Mouse (Mus musculus): ENCODE measurements around the gene Pou2f1.

Pou2f1 gene

DNA sequence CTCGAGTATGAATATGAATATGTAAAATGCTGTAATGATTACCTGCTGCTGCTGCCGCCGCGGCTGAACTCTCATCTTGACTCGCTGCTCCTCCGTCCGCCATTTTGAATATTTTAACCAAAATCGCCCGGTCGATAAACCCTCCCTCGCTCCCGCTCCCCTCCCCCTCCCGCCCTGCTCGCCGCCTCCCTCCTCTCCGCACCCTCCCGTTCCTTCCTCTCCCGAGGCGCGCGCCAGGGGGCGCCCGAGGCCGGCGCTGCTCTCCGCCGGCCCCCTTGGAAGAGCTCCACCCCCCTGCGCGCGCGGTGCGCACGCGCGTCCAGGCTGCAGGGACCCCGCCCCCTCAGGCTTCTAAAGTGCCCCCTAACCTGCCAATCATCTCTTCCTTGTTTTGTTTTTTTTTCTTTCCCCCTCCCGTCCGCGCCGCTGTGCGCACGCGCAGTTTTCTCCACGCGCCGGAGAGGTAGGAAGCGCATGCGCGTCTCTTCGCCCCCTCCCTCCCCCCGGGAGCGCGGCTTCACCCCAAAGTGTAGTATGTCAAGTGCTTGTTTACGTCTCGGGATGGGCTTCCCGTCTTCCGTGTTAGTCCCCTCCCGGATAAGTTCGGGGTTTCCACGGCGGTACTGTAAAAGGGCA, at the start of gene Pou2f1:
Gene Pou2f1, minus strand, starts transcription at position 159 of the 636 bp plus-strand sequence.
- peak; percentile 95 for DNase-seq (ENCODE audit: low read depth, low spot score)

DNA sequence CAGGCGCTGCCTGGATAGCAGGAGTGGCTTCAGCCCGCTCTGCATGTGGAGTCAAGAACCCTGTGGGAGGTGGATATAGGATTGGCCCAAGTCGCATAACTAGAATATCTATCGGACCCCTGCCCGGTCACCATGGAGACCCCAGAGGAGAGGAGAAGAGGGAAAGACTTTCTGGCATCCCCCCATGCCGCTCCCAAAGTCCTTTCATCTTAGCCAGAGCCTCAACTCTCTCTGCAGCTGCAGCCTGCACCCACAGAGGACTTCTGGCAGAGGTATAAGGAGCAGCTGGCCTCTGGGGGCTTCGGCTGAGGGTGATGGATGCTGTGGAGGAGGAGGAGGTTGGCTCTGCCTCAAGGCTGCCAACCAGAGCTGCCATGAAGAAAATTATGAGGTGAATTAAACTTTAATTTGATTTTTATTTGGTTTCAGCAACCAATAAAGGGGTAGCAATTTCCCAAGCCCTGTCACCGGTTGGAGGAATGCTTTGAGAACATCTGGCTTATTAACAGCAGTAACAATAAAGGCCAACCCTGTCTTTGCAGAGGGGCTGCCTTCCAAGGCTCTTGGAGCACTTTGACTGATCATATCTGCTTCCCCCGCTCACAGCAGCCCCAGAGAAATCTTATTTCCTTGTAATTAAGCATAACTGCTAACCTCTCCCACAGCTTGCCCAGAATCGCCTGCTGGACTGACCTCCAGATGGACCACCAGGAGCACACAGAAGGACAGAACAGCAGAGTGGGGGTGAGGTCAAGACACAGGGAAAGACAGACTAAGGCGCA, 46.8 kb upstream of the Pou2f1 start:
- DNase-seq (ENCODE audit: low read depth, low spot score), result no peak

DNA sequence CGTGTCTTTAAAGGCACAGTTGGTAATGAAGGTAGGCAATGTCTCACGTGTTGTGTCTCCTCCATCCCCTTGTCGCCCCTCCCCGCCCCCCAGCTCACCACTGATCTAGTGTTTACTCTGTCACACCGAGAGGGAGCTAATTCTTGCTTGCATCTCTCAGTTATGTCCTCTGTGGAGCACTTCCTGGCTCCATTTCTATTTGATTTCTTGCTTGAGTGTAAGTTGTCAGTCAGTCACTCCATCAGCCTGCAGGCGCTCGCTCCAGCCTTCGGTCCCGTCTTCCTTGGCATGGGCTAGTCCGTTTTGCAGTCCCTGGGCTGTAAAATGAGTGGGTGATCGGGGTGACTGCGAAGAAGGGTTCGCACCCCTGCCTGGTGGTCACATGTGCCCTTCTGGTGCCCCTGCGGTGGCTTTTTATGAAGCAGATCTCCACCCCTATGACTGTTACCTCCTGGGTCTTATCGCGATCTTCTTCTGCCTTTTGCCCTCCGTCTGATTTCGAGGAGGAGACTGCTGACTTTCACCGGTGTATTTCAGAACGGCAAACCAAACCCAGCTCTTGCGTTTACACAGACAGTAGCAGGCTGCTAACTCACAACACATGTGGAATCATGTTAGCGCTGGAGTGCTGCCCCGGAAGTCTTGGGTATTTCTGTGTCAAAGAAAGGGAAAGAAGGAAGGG, 45.9 kb upstream of the Pou2f1 start:
- DNase-seq (ENCODE audit: low read depth, low spot score), result no peak

DNA sequence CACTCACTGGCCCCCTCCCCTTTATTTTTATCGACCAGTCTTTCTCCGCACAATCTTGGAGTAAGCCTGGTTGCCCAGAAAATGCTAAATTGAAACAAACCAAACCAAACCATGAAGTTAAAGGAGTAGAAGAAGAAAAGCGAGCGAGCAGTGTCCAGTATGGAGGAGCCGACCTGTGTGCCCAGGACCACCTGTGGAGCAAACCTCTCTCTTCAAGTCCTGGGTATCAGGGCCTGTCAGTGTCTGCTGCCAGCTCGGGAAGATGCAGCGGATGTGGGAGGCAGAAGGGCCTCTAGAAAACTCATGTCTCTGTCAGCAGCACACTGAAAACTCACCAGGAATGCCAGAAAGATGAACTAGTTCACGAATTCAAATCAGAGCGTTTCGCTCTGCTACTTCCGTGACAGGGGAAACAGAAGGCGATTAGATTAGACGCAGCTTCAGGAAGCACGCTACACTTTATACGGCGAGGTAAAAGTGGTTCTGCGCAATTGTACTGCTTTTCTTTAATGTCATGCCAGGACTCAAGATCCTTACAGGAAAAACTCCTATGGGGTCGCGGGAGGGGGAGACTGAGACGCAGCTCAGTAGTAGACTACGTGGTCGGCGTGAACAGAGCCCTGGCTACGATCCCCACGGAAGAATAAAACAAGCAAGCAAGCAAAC, 45.2 kb upstream of the Pou2f1 start:
- DNase-seq (ENCODE audit: low read depth, low spot score), result no peak

DNA sequence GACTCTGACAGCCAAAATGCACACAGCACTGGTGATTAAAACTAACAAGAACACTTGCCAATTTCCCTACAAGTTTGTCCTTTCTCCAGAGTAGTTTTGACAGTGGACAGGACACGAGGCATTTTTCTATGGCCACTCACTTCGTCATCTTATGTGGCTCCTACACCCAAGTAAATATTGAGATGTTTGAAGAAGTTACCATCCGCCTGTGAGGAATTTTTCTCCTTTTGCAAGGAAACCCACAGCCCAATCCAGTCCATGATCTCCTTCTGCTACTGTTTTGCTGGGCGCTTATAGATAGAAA, 43.4 kb upstream of the Pou2f1 start:
- no peak for DNase-seq (ENCODE audit: low read depth, low spot score)

DNA sequence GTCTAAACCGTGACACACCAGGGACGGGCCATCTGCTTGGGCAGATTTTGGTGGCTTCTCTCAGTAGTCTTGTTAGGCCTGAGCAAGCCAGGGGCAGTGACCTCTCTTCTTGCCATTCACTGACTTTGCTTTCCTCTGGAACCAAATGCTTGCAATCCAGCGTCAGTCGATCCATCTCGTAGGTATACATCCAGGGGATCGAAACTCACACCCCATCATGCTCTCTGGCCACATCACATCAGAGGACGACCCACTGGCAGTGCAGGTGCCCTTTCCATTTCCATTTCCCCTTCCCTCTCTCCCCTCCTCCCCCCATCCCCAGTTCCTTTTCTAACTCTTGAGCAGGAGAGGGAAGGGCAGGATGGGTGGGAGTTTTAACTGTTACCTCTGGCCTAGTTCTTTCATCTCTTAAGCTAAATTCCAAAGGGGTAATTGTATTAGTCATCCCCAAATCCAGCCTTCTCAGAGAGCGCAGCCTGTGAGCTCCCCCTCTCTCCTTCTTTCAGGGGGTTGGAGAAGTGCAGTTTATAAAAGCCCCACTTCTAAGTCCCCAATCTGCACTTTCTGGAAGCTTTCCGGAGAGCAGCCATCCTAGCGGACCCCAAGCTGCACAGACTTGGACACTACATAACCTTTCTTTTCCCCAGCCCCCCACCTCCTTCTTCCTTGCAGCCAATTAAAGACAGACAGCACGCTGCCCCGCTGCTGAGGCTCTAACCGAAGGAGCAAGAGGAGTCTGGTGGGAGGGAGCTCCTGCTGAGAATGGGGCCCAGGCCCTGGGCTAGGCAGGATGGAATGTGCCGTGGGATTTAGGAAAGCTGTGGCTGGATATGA, 42.8 kb upstream of the Pou2f1 start:
- no peak for DNase-seq (ENCODE audit: low read depth, low spot score)

DNA sequence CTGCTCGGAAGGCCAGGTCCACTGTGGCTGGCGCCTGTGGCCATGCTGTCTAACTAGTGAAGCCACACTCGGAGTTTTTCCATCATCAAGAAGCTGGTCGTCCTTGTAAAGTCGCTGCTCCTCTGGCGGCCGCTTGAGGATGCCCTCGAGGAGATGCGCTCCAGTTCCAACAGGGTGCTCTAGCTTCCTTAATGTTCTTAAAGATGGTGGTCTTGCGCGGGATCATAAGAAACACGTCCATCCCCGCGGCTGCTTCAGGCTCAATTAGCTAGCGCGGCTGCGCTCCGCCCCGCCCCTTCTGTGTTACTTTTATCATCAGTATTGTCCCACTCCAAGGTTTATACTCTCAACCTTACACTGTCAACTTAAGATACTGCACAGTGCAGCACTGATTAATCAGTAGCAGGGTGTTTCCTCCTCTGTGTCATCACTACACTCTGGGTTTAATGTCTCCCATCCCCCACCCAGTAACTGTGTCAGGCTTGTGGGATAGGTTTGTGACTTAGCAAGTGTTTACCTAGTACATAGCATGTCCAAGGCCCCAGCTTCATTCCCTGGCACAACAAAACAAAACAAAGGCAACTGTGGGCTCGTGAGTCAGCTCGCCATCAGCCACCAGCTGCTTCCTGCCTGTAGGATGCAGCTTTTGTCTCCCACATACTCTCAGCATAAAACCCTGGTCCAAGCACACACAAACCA, 41.1 kb upstream of the Pou2f1 start:
- DNase-seq (ENCODE audit: low read depth, low spot score), result no peak

DNA sequence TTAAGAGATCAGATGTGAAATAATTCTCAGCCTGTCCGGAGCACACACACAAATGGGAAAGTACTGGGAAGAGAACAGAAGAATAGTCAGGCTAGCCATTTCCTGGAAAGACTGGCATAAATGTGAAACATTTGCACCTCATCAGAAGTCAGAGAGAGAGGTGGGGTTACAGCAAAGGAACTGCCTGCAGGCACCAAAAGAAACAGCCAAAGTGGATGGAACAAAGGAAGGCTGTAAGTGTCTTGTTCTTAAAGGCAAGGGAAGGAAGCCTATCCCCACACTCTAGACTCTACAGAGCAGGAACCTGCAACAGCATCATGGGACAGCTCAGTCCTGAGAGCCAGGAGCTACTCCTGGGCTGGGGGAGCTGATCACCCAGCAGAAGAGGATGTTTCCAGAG, 39.0 kb upstream of the Pou2f1 start:
- no peak for DNase-seq (ENCODE audit: low read depth, low spot score)

DNA sequence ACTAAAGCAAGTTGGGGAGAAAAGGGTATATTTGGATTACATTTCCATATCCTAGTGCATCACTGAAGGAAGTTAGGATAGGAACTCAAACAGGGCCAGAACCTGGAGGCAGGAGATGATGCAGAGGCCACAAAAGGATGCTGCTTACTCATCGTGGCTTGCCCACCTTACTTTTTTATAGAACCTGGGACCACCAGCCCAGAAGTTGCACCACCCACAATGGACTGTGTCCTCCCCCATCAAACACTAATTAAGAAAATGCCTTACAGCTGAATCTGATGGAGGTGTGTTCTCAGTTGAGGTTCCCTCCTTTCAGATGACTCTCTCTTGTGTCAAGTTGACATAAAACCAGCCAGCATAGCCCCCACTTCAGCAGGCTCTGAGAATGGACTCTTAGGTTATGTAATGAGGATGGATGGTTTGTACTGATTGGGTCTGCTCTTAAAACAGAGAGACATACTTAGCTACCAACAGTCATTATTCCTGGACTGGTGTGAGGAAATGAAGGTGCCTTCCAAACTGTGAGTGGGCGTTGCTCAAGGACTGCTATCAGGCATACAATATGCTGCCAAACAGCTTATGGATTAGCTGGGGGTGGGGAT, 36.4 kb upstream of the Pou2f1 start:
- DNase-seq (ENCODE audit: low read depth, low spot score), result no peak

DNA sequence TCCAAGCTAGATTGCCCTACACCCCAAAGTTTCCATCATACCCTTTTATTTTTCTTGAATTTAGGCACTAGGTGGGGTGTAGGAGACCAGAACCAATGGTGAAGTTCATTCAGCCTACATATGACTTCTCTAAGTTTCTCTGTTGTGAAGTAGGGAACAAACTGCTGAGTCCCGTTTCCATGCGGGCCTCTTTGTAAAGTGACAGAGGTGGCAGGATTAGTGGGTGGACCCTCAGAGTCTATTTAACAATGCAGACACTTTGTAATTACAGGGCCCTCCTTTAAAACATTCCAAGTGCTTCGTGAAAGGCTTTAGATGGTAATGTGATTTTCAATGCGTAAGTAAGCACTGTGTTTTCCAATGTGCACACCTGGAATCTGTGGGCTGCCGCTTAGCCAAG, 32.6 kb upstream of the Pou2f1 start:
- DNase-seq (ENCODE audit: low read depth, low spot score), result no peak

DNA sequence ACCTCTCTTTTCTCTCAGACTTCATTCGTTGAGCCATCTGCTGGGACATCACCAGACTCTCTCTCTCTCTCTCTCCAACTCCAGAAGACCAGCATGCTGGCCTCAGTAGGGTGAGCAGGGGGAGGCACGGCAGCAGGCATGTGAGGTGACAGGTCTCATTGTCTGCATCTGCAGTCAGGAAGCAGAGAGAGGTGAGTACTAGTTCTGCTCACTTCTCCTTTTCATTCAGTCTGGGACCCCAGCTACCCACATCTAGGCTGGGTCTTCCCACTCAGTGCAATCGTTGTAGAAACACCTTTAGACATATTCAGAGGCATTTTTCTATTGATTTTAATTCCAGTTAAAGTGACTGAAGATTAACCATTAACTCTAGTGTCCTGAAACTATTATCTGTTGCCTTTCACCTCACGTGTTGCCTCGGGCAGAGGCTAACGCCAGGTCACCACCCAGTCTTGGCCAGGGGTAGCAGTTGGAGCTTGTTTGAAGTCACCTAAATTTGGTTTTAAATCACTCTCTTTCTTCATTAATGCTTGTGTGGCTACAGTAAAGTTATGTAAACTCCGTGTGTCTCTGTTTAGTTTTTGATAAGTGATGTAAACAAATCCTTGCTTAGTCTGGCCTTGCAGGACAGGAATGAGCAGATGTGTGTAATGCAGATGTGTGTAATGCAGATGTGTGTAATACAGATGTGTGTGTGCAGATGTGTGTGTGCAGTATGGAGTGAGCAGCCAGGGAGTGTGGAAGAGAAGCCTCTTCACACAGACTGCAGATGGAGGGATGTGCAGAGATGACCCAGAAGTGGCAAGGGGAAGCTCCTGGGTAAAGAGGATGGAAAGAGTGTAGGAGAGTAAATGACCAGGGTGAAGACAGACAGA, 29.4 kb upstream of the Pou2f1 start:
- no peak for DNase-seq (ENCODE audit: low read depth, low spot score)

DNA sequence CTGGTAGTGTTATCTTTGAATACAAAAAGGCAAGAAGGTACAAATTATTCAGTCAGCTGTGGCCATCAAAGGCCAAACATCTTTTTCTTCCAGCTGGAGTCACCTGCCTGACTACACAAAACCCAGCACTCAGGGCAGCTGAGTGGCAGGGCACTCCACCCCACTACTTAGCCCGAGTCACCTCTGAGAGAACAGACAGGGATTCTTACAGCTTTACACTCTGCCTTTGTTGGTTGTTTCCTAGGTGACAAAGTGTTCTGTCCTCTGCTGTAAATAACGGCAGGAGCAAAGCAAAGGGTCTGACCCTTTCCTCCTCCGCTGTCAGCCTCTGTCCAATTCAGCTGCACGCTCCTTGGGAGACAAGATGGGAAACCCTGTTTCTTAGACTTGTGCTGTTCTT, 21.5 kb upstream of the Pou2f1 start:
- DNase-seq (ENCODE audit: low read depth, low spot score), result no peak

DNA sequence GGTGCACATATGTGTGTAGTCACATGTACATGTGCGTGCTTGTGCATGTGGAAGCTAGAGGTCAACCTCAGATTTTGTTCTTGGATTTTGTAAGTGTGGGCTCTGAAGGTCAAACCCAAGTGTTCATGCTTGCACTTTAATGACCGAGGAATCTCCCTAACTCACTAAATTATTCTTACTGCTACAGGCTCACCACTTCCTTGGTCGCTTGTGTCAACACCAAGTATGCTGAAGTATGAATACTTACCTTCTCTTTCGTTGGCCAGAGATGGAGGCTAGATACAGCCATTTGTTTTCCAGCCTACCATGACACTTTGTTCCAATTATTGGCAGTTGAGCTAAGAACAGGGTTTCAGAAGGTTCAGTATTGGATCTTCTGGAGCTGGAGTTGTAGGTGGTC, 14.7 kb upstream of the Pou2f1 start:
- no peak for DNase-seq (ENCODE audit: low read depth, low spot score)

DNA sequence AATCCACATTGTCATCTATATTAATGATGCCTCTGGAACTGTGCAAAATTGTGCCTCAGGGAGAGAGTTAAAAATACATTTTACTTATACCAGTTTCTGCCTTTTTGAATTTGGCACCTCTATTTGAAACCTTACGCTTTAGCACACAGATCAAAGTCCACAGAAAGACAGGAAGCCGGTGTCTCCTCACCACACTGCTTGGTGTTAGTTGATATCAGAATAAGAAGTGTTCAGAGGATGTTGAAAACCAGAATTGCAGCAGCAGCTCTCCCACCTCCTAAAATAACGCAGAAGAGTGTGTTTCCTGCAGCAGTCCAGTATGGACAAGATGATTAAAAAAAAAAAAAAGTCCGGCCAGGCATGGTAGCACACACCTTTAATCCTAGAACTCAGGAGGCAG, 13.8 kb upstream of the Pou2f1 start:
- no peak for DNase-seq (ENCODE audit: low read depth, low spot score)

DNA sequence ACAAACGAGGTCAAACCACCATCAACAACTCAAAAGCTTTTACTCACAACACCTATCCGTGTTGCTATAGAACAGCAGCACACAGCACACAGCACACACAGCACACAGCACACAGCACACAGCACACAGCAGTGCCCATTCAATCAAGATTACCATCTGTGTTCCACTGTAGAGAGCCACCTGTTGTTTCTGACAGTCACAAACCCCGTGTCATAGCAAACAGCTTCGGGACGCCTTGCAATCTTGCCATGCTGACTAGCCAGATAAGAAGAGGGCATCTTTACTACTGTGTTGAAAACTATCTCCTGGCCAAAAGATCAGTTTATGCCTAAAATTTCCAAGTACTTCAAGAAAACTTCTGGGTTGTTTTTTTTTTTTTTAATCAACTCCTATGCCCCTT, 12.1 kb upstream of the Pou2f1 start:
- DNase-seq (ENCODE audit: low read depth, low spot score), result no peak

DNA sequence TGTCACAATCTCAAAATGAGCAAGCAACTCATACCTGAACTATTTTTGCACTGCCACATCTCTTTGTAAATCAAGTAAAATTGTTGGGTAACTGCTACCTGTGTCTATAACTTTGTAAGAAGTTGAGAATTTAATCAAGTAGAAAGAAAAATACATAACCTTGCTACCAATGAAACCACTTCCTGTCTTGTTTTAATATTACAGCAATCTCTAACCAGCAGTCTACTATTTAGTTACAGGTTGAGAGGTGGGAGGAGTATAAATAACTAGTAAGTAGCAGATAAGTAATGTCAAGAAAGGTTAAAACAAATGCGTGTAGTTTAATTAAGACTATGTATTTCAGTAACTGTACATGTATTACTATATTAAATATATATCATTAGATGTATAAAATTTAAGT, 7.6 kb upstream of the Pou2f1 start:
- no peak for DNase-seq (ENCODE audit: low read depth, low spot score)

DNA sequence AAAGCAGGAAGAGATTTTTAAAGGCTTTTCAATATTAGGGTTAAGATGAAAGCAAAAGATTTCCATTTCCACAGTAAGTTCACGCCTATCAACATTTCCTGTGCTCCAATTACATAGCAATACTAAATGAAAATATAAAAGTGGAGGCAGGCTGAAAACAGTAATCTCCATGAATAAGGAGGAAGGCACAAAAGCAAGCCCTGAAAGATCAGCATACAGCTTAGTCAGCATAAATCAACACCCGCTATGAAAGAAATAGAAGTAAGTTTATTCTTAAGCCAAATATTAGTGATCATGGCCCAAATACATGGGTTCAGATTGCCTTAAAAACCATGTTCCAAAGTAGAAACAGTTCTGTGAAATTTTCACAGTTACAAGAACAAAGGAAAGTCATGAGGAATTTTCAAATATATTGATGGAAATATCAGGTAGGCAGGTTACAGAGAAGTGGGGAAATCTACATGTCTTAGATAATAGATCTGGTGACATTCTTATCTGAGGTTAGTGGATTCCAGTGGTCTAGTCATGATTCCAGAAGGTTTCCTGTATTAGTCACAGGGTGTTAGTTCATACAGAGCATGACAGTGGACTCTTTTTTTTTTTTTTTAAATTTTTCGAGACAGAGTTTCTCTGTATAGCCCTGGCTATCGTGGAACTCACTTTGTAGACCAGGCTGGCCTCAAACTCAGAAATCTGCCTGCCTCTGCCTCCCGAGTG, 6.3 kb upstream of the Pou2f1 start:
- DNase-seq (ENCODE audit: low read depth, low spot score), result no peak

DNA sequence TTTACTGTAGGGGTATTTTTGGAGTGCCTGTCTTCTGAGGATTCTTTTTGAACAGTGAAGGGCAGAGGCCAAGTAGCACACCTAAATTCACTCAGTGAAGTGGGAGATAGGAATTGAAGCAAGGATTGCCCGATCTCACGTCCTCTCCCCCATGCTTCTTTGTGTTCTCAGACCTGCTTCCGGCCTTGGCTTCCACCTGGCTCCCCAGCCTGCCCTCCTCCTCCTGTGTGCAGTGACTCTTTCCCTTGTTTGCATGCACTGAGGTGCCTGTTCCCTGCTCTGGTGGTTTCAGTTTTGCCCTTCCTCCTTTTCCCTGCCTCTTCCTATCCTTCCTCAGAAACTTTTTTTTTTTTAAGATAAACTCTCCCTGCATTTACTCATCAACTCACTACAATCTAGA, 4.5 kb upstream of the Pou2f1 start:
- no peak for DNase-seq (ENCODE audit: low read depth, low spot score)
